In the genomic region with DNA sequence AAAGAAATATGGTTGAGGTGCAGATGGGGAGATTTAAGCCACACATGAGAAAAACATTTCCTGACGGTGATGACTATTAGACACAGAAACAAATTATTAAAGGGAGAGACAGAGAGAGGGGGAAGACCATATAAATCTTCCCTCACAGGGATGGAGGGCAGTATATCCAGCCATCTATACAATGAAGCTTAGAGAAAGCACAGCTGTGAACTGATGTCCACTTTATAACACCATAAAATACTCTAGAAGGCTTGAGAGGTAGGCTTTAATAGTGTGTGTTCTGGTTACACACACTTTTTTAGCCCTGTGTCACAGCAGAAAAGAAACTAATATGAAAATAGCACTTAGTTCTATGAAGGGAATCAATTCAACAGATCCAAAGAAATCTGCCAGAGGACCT, we compare ENCODE assay signal across 12 mouse cellular contexts.
"Had no signal": no experiment of that assay in that cellular context is flagged by ENCODE, and none has a peak within 500 bp of the region (broad histone marks: within the 10 kb centered on the region; RNA-seq: fewer than 3 reads in every experiment).

No protein-coding gene starts in this region.

- H3K4me1 ChIP-seq: midbrain, embryonic 10.5 days; midbrain, embryonic 12.5 days; neural tube, embryonic 12.5 days had no signal

- H3K9ac ChIP-seq: lung, embryonic 14.5 days; midbrain, embryonic 12.5 days; neural tube, embryonic 12.5 days had no signal

- H3K36me3 ChIP-seq: midbrain, embryonic 10.5 days; midbrain, embryonic 12.5 days; neural tube, embryonic 12.5 days had no signal

- H3K27me3 ChIP-seq: midbrain, embryonic 12.5 days; neural tube, embryonic 12.5 days had no signal

- H3K27ac ChIP-seq: midbrain, embryonic 10.5 days; midbrain, embryonic 12.5 days; neural tube, embryonic 12.5 days had no signal

- DNase-seq: lung, adult 18-20 months; lung, embryonic 14.5 days; lung, postnatal 10 days; lung, postnatal 4 days; midbrain, embryonic 14.5 days; right cerebral cortex, postnatal 14 days; thymus, adult 2 months; thymus, postnatal 25 days; thymus, postnatal 4 days had no signal

- H3K9me3 ChIP-seq: midbrain, embryonic 10.5 days; midbrain, embryonic 12.5 days; neural tube, embryonic 12.5 days had no signal

- H3K4me2 ChIP-seq: lung, embryonic 14.5 days; midbrain, embryonic 12.5 days; neural tube, embryonic 12.5 days had no signal

- H3K4me3 ChIP-seq: midbrain, embryonic 10.5 days; midbrain, embryonic 12.5 days; neural tube, embryonic 12.5 days had no signal
